ENCODE assay signal across 18 mouse cellular contexts in genomic region chr2:131129836-131130235, GRCm38 (mm10). TPM values are rescaled to one million over a fixed set of nuclear protein-coding genes. Genes with fewer than 3 reads are reported as not detected.
DNase-seq lines count a peak whose midpoint lies in the region; ATAC-seq and TF ChIP-seq lines count a peak whose summit lies in the region.
"Had no signal": no experiment of that assay in that cellular context is flagged by ENCODE, and none has a peak within 500 bp of the region (broad histone marks: within the 10 kb centered on the region; RNA-seq: fewer than 3 reads in every experiment).

No protein-coding gene starts in this region.

- TF ChIP-seq CTCF in MEL (IDR thresholded peaks at IDR 0.05 in 2 of 3, conservative IDR thresholded peaks at IDR 0.05 in 1 of 3; ENCODE audit: control insufficient read depth in 1 of 3, insufficient read depth in 1 of 3, low read depth in 2 of 3, low read length in 3 of 3, poor library complexity in 1 of 3, severe bottlenecking in 1 of 3) = no peak
- TF ChIP-seq CTCF in lung, adult 2 months (IDR thresholded peaks at IDR 0.05; ENCODE audit: insufficient read depth, low read length) = no peak

- H3K36me3 ChIP-seq in MEL (ENCODE audit: control insufficient read depth in 1 of 2, insufficient read depth in 2 of 2, low read length in 2 of 2) = peaks cover 0 to 2% of the 10 kb centered on the region in 2 experiments; a peak in 1 of 4 replicates
- H3K36me3 ChIP-seq in heart, embryonic 13.5 days = peaks cover 11% of the 10 kb centered on the region; the same call in 1 of the 2 replicates
- H3K36me3 ChIP-seq: midbrain, embryonic 15.5 days had no signal

- H3K9me3 ChIP-seq in MEL (replicated peaks; ENCODE audit: insufficient read depth, low read length) = no peaks in the 10 kb centered on the region
- no peaks in the 10 kb centered on the region for H3K9me3 ChIP-seq in heart, embryonic 13.5 days
- H3K9me3 ChIP-seq: embryonic facial prominence, embryonic 13.5 days; midbrain, embryonic 15.5 days had no signal

- no peak overlapping the region for H3K27ac ChIP-seq in MEL (ENCODE audit: control insufficient read depth, low read depth, low read length)
- peak overlapping the region; percentile 29; the same call in 1 of the 2 replicates for H3K27ac ChIP-seq in heart, embryonic 13.5 days (replicated peaks)
- H3K27ac ChIP-seq: embryonic facial prominence, embryonic 13.5 days; midbrain, embryonic 15.5 days had no signal

- no peak overlapping the region for H3K4me3 ChIP-seq in MEL (ENCODE audit: control insufficient read depth in 1 of 2, insufficient read depth in 1 of 2, low read depth in 2 of 2, low read length in 2 of 2)
- H3K4me3 ChIP-seq in heart, embryonic 13.5 days = no peak overlapping the region
- H3K4me3 ChIP-seq in lung, adult 2 months (replicated peaks; ENCODE audit: extremely low read depth, low read depth, low read length) = peak overlapping the region; percentile 40
- H3K4me3 ChIP-seq: embryonic facial prominence, embryonic 13.5 days; midbrain, embryonic 15.5 days had no signal

- WGBS in heart, embryonic 13.5 days = 59% methylated on average over 5 of the region's 5 CpGs
- WGBS in lung, adult 2 months = 46% methylated on average over 5 of the region's 5 CpGs

- H3K4me1 ChIP-seq in MEL (ENCODE audit: control insufficient read depth in 1 of 2, insufficient read depth in 2 of 2, low read length in 2 of 2) = peaks cover 5 to 9% of the 10 kb centered on the region in 2 experiments
- H3K4me1 ChIP-seq in heart, embryonic 13.5 days = peaks cover 69% of the 10 kb centered on the region
- H3K4me1 ChIP-seq in lung, adult 2 months (ENCODE audit: control insufficient read depth, insufficient read depth, low read length) = peaks cover 12% of the 10 kb centered on the region

- peaks cover 0 to 2% of the 10 kb centered on the region in 2 experiments; a peak in 1 of 4 replicates for H3K27me3 ChIP-seq in MEL (ENCODE audit: control insufficient read depth in 1 of 2, insufficient read depth in 2 of 2, low read length in 2 of 2)
- H3K27me3 ChIP-seq in heart, embryonic 13.5 days (replicated peaks) = no peaks in the 10 kb centered on the region
- H3K27me3 ChIP-seq: embryonic facial prominence, embryonic 13.5 days; midbrain, embryonic 15.5 days had no signal

- DNase-seq in heart, adult 18-20 months = peak; percentile 47 to 74
- DNase-seq in heart, postnatal 25 days (ENCODE audit: low spot score) = no peak
- DNase-seq in MEL (ENCODE audit: low read depth, low spot score) = peak; percentile 49
- no peak for DNase-seq in lung, adult 2 months
- no peak for DNase-seq in thymus, postnatal 4 days
- DNase-seq in frontal cortex, postnatal 36 days (ENCODE audit: low spot score in 2 of 2) = no peak
- DNase-seq: adrenal gland, postnatal 10 days; B cell, adult 2 months; cerebellum, adult 9-10 months; gastrocnemius, postnatal 36 days; spleen, adult 18-20 months; thymus, postnatal 36 days had no signal

- H3K4me2 ChIP-seq in heart, embryonic 13.5 days = peak overlapping the region; percentile 83
- H3K4me2 ChIP-seq: midbrain, embryonic 15.5 days had no signal

- ATAC-seq in heart, embryonic 13.5 days (ENCODE audit: extremely low read depth, insufficient number of reproducible peaks, low FRiP score, low TSS enrichment) = no peak
- no peak for ATAC-seq in inflammation-experienced regulatory T-cells, adult 6 months
- ATAC-seq: midbrain, embryonic 15.5 days had no signal

- no peak for TF ChIP-seq POLR2A in MEL (IDR thresholded peaks at IDR 0.05; ENCODE audit: control insufficient read depth in 1 of 2, insufficient read depth in 1 of 2, low read depth in 1 of 2, low read length in 2 of 2, poor library complexity in 1 of 2)
- TF ChIP-seq POLR2A in lung, adult 2 months (IDR thresholded peaks at IDR 0.05; ENCODE audit: borderline replicate concordance, extremely low read depth, low read depth, low read length) = peak; percentile 14; the same call in 1 of the 2 replicates

- no peak for TF ChIP-seq EP300 in MEL (IDR thresholded peaks at IDR 0.05; ENCODE audit: low read depth in 1 of 2, low read length in 2 of 2)

- TF ChIP-seq RAD21 in MEL (IDR thresholded peaks at IDR 0.05; ENCODE audit: low read depth, low read length) = no peak

- intact Hi-C loops in heart, postnatal 25 days (cut with DNase I) = no loop called here

- H3K9ac ChIP-seq in MEL (ENCODE audit: control insufficient read depth, low read depth, low read length, poor library complexity, severe bottlenecking) = no peak overlapping the region
- H3K9ac ChIP-seq in heart, embryonic 13.5 days = peak overlapping the region; percentile 37; the same call in 1 of the 2 replicates
- H3K9ac ChIP-seq: embryonic facial prominence, embryonic 13.5 days; midbrain, embryonic 15.5 days had no signal

- no peaks in the 10 kb centered on the region for H3K79me2 ChIP-seq in MEL (ENCODE audit: control insufficient read depth, insufficient read depth, low read length, poor library complexity)

TF ChIP-seq in MEL, 35 proteins besides CTCF, POLR2A, EP300 and RAD21 (continues in another document):
- TF ChIP-seq MEF2A (IDR thresholded peaks at IDR 0.05; ENCODE audit: extremely low read depth, insufficient replicate concordance, low read depth, low read length, poor library complexity, severe bottlenecking) (no peak), CHD1 (IDR thresholded peaks at IDR 0.05; ENCODE audit: low read depth, low read length) (no peak), POLR2AphosphoS2 (IDR thresholded peaks at IDR 0.05; ENCODE audit: low read length) (no peak), SMC3 (IDR thresholded peaks at IDR 0.05; ENCODE audit: low read depth, low read length) (no peak), USF1 (IDR thresholded peaks at IDR 0.05; ENCODE audit: low read depth, low read length) (no peak), NRF1 (IDR thresholded peaks at IDR 0.05; ENCODE audit: insufficient read depth, low read depth, low read length, poor library complexity, severe bottlenecking) (no peak), MAX (IDR thresholded peaks at IDR 0.05; ENCODE audit: low read length) (no peak), CHD2 (IDR thresholded peaks at IDR 0.05; ENCODE audit: low read length) (no peak), KAT2A (conservative IDR thresholded peaks at IDR 0.05; ENCODE audit: low read depth, low read length) (no peak), GABPA (IDR thresholded peaks at IDR 0.05; ENCODE audit: low read depth, low read length) (no peak), MYB (IDR thresholded peaks at IDR 0.05; ENCODE audit: low read depth, low read length) (no peak), JUND (IDR thresholded peaks at IDR 0.05; ENCODE audit: low read depth, low read length) (no peak), POLR2AphosphoS5 (IDR thresholded peaks at IDR 0.05; ENCODE audit: borderline replicate concordance, low read depth, low read length) (no peak), ETS1 (IDR thresholded peaks at IDR 0.05; ENCODE audit: low read depth, low read length) (no peak)

RNA-seq across cellular contexts. Expression of gene Hspa12b, which starts 2.8 kb away (rescaled TPM):
- 10 to 100 TPM; 30.6 to 30.7 TPM for total RNA-seq in heart, adult 18-20 months (2021)
- total RNA-seq in heart, postnatal 25 days (2021) = 10 to 100 TPM; 32.5 to 43.1 TPM
- total RNA-seq in MEL (2012; rRNA removed) = 0.04 and 0.07 TPM in 2 replicates
- polyA plus RNA-seq in MEL (2012; ENCODE audit: insufficient read depth in 1 of 2, insufficient read length in 2 of 2, low read depth in 1 of 2, low replicate concordance in 2 of 2, missing spikeins in 1 of 2) = 1 to 10 TPM in 1 of 2 experiments, not detected in 1; 1.2 TPM
- 8.1 and 8.4 TPM in 2 replicates for polyA plus RNA-seq in heart, embryonic 13.5 days (2015; fragmentation: Nextera tagmentation; extraction: Ambion mirVana)
- polyA plus RNA-seq in lung, adult 2 months (2012; rRNA removed) = 56.2 and 58.3 TPM in 2 replicates
- polyA plus RNA-seq in inflammation-experienced regulatory T-cells, adult 6 months (2017; shearing (Covaris generic)) = under 1 TPM in 2 of 3 experiments, not detected in 1; 0.10 to 0.40 TPM

RNA-seq across cellular contexts. Expression of gene Gm11037, which starts 3.5 kb away (rescaled TPM):
- not detected for total RNA-seq in heart, adult 18-20 months (2021)
- not detected for total RNA-seq in heart, postnatal 25 days (2021)
- not detected in 2 replicates for total RNA-seq in MEL (2012; rRNA removed)
- polyA plus RNA-seq in MEL (2012; ENCODE audit: insufficient read depth in 1 of 2, insufficient read length in 2 of 2, low read depth in 1 of 2, low replicate concordance in 2 of 2, missing spikeins in 1 of 2) = not detected
- polyA plus RNA-seq in heart, embryonic 13.5 days (2015; fragmentation: Nextera tagmentation; extraction: Ambion mirVana) = not detected in 2 replicates
- polyA plus RNA-seq in lung, adult 2 months (2012; rRNA removed) = not detected in 2 replicates
- polyA plus RNA-seq in inflammation-experienced regulatory T-cells, adult 6 months (2017; shearing (Covaris generic)) = not detected
- total RNA-seq: adrenal gland, postnatal 10 days; gastrocnemius, postnatal 36 days; left cerebral cortex, postnatal 36 days had no signal
- polyA plus RNA-seq: embryonic facial prominence, embryonic 13.5 days; intestine, embryonic 14.5 days; midbrain, embryonic 15.5 days had no signal

RNA-seq across cellular contexts. Expression of gene 1700037H04Rik, which starts 30.0 kb away (rescaled TPM):
- total RNA-seq in heart, adult 18-20 months (2021) = 10 to 100 TPM in 1 of 2 experiments, 1 to 10 TPM in 1; 9.7 to 17.7 TPM
- total RNA-seq in heart, postnatal 25 days (2021) = 10 to 100 TPM; 11.5 to 12.2 TPM
- total RNA-seq in MEL (2012; rRNA removed) = 38.2 and 45.5 TPM in 2 replicates
- 10 to 100 TPM in 1 of 2 experiments, not detected in 1; 72.6 TPM for polyA plus RNA-seq in MEL (2012; ENCODE audit: insufficient read depth in 1 of 2, insufficient read length in 2 of 2, low read depth in 1 of 2, low replicate concordance in 2 of 2, missing spikeins in 1 of 2)
- polyA plus RNA-seq in heart, embryonic 13.5 days (2015; fragmentation: Nextera tagmentation; extraction: Ambion mirVana) = 69.0 and 71.4 TPM in 2 replicates
- 67.6 and 76.4 TPM in 2 replicates for polyA plus RNA-seq in lung, adult 2 months (2012; rRNA removed)
- polyA plus RNA-seq in inflammation-experienced regulatory T-cells, adult 6 months (2017; shearing (Covaris generic)) = 10 to 100 TPM; 36.5 to 54.8 (median 46.3) TPM

RNA-seq across cellular contexts. Expression of gene Siglec1, which starts 43.3 kb away (rescaled TPM):
- total RNA-seq in heart, adult 18-20 months (2021) = 1 to 10 TPM; 1.9 to 6.5 TPM
- total RNA-seq in heart, postnatal 25 days (2021) = 1 to 10 TPM; 1.6 to 2.2 TPM
- 0.04 TPM in 1 of 2 replicates, not detected in the other for total RNA-seq in MEL (2012; rRNA removed)
- polyA plus RNA-seq in MEL (2012; ENCODE audit: insufficient read depth in 1 of 2, insufficient read length in 2 of 2, low read depth in 1 of 2, low replicate concordance in 2 of 2, missing spikeins in 1 of 2) = under 1 TPM in 1 of 2 experiments, not detected in 1; 0.07 TPM
- polyA plus RNA-seq in heart, embryonic 13.5 days (2015; fragmentation: Nextera tagmentation; extraction: Ambion mirVana) = 0.31 and 0.33 TPM in 2 replicates
- 14.7 and 18.5 TPM in 2 replicates for polyA plus RNA-seq in lung, adult 2 months (2012; rRNA removed)
- not detected for polyA plus RNA-seq in inflammation-experienced regulatory T-cells, adult 6 months (2017; shearing (Covaris generic))

RNA-seq across cellular contexts. Expression of gene Cenpb, which starts 50.0 kb away (rescaled TPM):
- total RNA-seq in heart, adult 18-20 months (2021) = 10 to 100 TPM; 76.7 to 79.6 TPM
- 10 to 100 TPM; 76.6 to 80.9 TPM for total RNA-seq in heart, postnatal 25 days (2021)
- 16.1 and 24.3 TPM in 2 replicates for total RNA-seq in MEL (2012; rRNA removed)
- 10 to 100 TPM in 1 of 2 experiments, not detected in 1; 34.9 TPM for polyA plus RNA-seq in MEL (2012; ENCODE audit: insufficient read depth in 1 of 2, insufficient read length in 2 of 2, low read depth in 1 of 2, low replicate concordance in 2 of 2, missing spikeins in 1 of 2)
- polyA plus RNA-seq in heart, embryonic 13.5 days (2015; fragmentation: Nextera tagmentation; extraction: Ambion mirVana) = 6.8 and 7.0 TPM in 2 replicates
- 131 and 138 TPM in 2 replicates for polyA plus RNA-seq in lung, adult 2 months (2012; rRNA removed)
- polyA plus RNA-seq in inflammation-experienced regulatory T-cells, adult 6 months (2017; shearing (Covaris generic)) = 1 to 10 TPM; 2.4 to 3.1 (median 2.7) TPM

Comparison
In these comparisons a context has a peak if more than half of its experiments do, and no peak if none do; other contexts are left out.
1. DNase-seq: peak in heart, adult 18-20 months (2 of 2) and MEL (single experiment); none in heart, postnatal 25 days (single experiment), lung, adult 2 months (single experiment), thymus, postnatal 4 days (single experiment) and frontal cortex, postnatal 36 days (0 of 2).